Mouse (Mus musculus): ENCODE measurements at regions not wholly inside any gene's neighbourhood (a gene's known extent, or its start where the extent isn't known, plus 50 kb on each side); places are given as distances from the start of the nearest gene placed in this dataset.

DNA sequence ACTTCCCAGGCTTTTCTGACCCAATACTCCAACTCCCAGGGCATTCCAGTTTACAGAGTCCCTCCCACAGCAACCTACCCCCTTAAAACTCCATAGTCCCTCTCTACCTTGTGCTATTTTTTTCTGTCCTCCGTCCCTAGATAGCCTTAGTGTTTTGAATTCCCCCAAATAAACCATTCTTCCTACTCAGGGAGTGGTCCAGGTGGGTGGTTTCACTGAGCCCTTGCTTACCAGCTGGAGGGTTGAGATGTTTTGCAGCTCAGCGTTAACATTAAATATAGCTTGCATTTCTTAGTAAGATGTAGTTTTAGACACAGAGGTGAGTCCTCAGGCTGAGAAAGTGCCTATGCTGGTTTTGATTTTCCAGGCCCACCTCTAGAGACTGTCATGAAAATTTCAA, 313.0 kb downstream of the Bmper start:
- no peaks in the 10 kb centered on the region; the same call in 1 of the 2 replicates for H3K4me1 ChIP-seq (ENCODE audit: control insufficient read depth, insufficient read depth, low read length)
- no peak overlapping the region for H3K27ac ChIP-seq
- intact Hi-C loops (cut with DNase I) = no loop called here
- no peak for DNase-seq
- no peak overlapping the region for H3K4me3 ChIP-seq
- no peak overlapping the region for H3K9ac ChIP-seq (ENCODE audit: low read depth, low read length)
- H3K79me2 ChIP-seq (replicated peaks; ENCODE audit: control insufficient read depth, insufficient read depth, low read length) = no peaks in the 10 kb centered on the region
- 84% methylated on average over 2 of the region's 2 CpGs for WGBS
- no peaks in the 10 kb centered on the region for H3K27me3 ChIP-seq (ENCODE audit: control insufficient read depth, insufficient read depth, low read length)
- no peaks in the 10 kb centered on the region for H3K36me3 ChIP-seq (ENCODE audit: control insufficient read depth, insufficient read depth, low read length)
- TF ChIP-seq CTCF (IDR thresholded peaks at IDR 0.05) (no peak), POLR2A (IDR thresholded peaks at IDR 0.05; ENCODE audit: insufficient read depth, low read depth, low read length) (no peak), EP300 (IDR thresholded peaks at IDR 0.05; ENCODE audit: insufficient read depth, low read depth, low read length) (no peak)

- WGBS = 15% methylated on average over 5 of the region's 5 CpGs
- Histone ChIP-seq H3K4me1 (ENCODE audit: control insufficient read depth, insufficient read depth, low read length) (no peaks in the 10 kb centered on the region; the same call in 1 of the 2 replicates), H3K9ac (ENCODE audit: low read depth, low read length) (no peak overlapping the region), H3K4me3 (no peak overlapping the region), H3K36me3 (ENCODE audit: control insufficient read depth, insufficient read depth, low read length) (no peaks in the 10 kb centered on the region), H3K27me3 (ENCODE audit: control insufficient read depth, insufficient read depth, low read length) (no peaks in the 10 kb centered on the region), H3K79me2 (replicated peaks; ENCODE audit: control insufficient read depth, insufficient read depth, low read length) (no peaks in the 10 kb centered on the region), H3K27ac (no peak overlapping the region)
- intact Hi-C loops (cut with DNase I) = no loop called here
- peak in 1 of 2 experiments; percentile 5 for DNase-seq
- no peak for TF ChIP-seq EP300 (IDR thresholded peaks at IDR 0.05; ENCODE audit: insufficient read depth, low read depth, low read length)
- TF ChIP-seq CTCF (IDR thresholded peaks at IDR 0.05) = no peak
- TF ChIP-seq POLR2A (IDR thresholded peaks at IDR 0.05; ENCODE audit: insufficient read depth, low read depth, low read length) = no peak
Measured at GRCm38 (mm10) chr9:23538051-23538450, 315.2 kb downstream of the Bmper start.

- intact Hi-C loops (cut with DNase I) = no loop called here
Measured at GRCm38 (mm10) chr9:23551692-23552091, 328.8 kb downstream of the Bmper start.

GRCm38 (mm10) chr9:23553766-23554165, 330.9 kb downstream of the Bmper start:
- DNase-seq = no peak
- Histone ChIP-seq H3K79me2 (replicated peaks; ENCODE audit: control insufficient read depth, insufficient read depth, low read length) (no peaks in the 10 kb centered on the region), H3K9ac (ENCODE audit: low read depth, low read length) (no peak overlapping the region), H3K36me3 (ENCODE audit: control insufficient read depth, insufficient read depth, low read length) (no peaks in the 10 kb centered on the region), H3K27me3 (ENCODE audit: control insufficient read depth, insufficient read depth, low read length) (no peaks in the 10 kb centered on the region), H3K4me3 (no peak overlapping the region), H3K27ac (no peak overlapping the region), H3K4me1 (ENCODE audit: control insufficient read depth, insufficient read depth, low read length) (no peaks in the 10 kb centered on the region)
- 53% methylated on average over 1 of the region's 1 CpGs for WGBS
- TF ChIP-seq CTCF (IDR thresholded peaks at IDR 0.05) (no peak), POLR2A (IDR thresholded peaks at IDR 0.05; ENCODE audit: insufficient read depth, low read depth, low read length) (no peak), EP300 (IDR thresholded peaks at IDR 0.05; ENCODE audit: insufficient read depth, low read depth, low read length) (no peak)
- intact Hi-C loops (cut with DNase I) = no loop called here

More at GRCm38 (mm10) chr9:23551692-23552091, 328.8 kb downstream of the Bmper start:
- WGBS = 87% methylated on average over 2 of the region's 2 CpGs
- Histone ChIP-seq H3K9ac (ENCODE audit: low read depth, low read length) (no peak overlapping the region), H3K79me2 (replicated peaks; ENCODE audit: control insufficient read depth, insufficient read depth, low read length) (no peaks in the 10 kb centered on the region), H3K4me1 (ENCODE audit: control insufficient read depth, insufficient read depth, low read length) (no peaks in the 10 kb centered on the region), H3K36me3 (ENCODE audit: control insufficient read depth, insufficient read depth, low read length) (no peaks in the 10 kb centered on the region), H3K27me3 (ENCODE audit: control insufficient read depth, insufficient read depth, low read length) (no peaks in the 10 kb centered on the region), H3K4me3 (no peak overlapping the region), H3K27ac (no peak overlapping the region)
- TF ChIP-seq EP300 (IDR thresholded peaks at IDR 0.05; ENCODE audit: insufficient read depth, low read depth, low read length) (no peak), POLR2A (IDR thresholded peaks at IDR 0.05; ENCODE audit: insufficient read depth, low read depth, low read length) (no peak)
- DNase-seq = no peak

- H3K4me3 ChIP-seq = no peak overlapping the region
- WGBS = 80% methylated on average over 3 of the region's 3 CpGs
- H3K79me2 ChIP-seq (replicated peaks; ENCODE audit: control insufficient read depth, insufficient read depth, low read length) = no peaks in the 10 kb centered on the region
- no peaks in the 10 kb centered on the region for H3K27me3 ChIP-seq (ENCODE audit: control insufficient read depth, insufficient read depth, low read length)
- DNase-seq = no peak
- no peaks in the 10 kb centered on the region for H3K36me3 ChIP-seq (ENCODE audit: control insufficient read depth, insufficient read depth, low read length)
- H3K9ac ChIP-seq (ENCODE audit: low read depth, low read length) = no peak overlapping the region
- TF ChIP-seq CTCF (IDR thresholded peaks at IDR 0.05) (no peak), POLR2A (IDR thresholded peaks at IDR 0.05; ENCODE audit: insufficient read depth, low read depth, low read length) (no peak), EP300 (IDR thresholded peaks at IDR 0.05; ENCODE audit: insufficient read depth, low read depth, low read length) (no peak)
- no peaks in the 10 kb centered on the region for H3K4me1 ChIP-seq (ENCODE audit: control insufficient read depth, insufficient read depth, low read length)
- intact Hi-C loops (cut with DNase I) = no loop called here
- H3K27ac ChIP-seq = no peak overlapping the region
Measured at GRCm38 (mm10) chr9:23557601-23558000, 334.7 kb downstream of the Bmper start.

GRCm38 (mm10) chr9:23561924-23562323, 339.0 kb downstream of the Bmper start:
- WGBS = 78% methylated on average over 3 of the region's 3 CpGs

More at GRCm38 (mm10) chr9:23561924-23562323, 339.0 kb downstream of the Bmper start:
- Histone ChIP-seq H3K4me3 (no peak overlapping the region), H3K79me2 (replicated peaks; ENCODE audit: control insufficient read depth, insufficient read depth, low read length) (no peaks in the 10 kb centered on the region), H3K4me1 (ENCODE audit: control insufficient read depth, insufficient read depth, low read length) (no peaks in the 10 kb centered on the region), H3K27ac (no peak overlapping the region), H3K9ac (ENCODE audit: low read depth, low read length) (no peak overlapping the region), H3K27me3 (ENCODE audit: control insufficient read depth, insufficient read depth, low read length) (no peaks in the 10 kb centered on the region), H3K36me3 (ENCODE audit: control insufficient read depth, insufficient read depth, low read length) (no peaks in the 10 kb centered on the region)
- intact Hi-C loops (cut with DNase I) = no loop called here
- DNase-seq = no peak
- TF ChIP-seq POLR2A (IDR thresholded peaks at IDR 0.05; ENCODE audit: insufficient read depth, low read depth, low read length) (no peak), CTCF (IDR thresholded peaks at IDR 0.05) (no peak), EP300 (IDR thresholded peaks at IDR 0.05; ENCODE audit: insufficient read depth, low read depth, low read length) (no peak)

All from heart, adult 2 months (tissue).